Mouse (Mus musculus) erythroblast, embryonic 14.5 days (primary cell): ENCODE results near the gene Sarm1. TPM values are rescaled to one million over a fixed set of nuclear protein-coding genes. Genes with fewer than 3 reads are reported as not detected.

Source experiments
- H3K27me3 ChIP-seq: 2 replicates; pipeline ENCODE4 v1.6.1; 2012; ENCODE audit warnings: inconsistent platforms; ENCODE audit not compliant: control insufficient read depth
- H3K36me3 ChIP-seq: 2 replicates; pipeline ENCODE4 v1.6.1; 2012; ENCODE audit warnings: mild to moderate bottlenecking, inconsistent platforms; ENCODE audit not compliant: control insufficient read depth
- H3K4me1 ChIP-seq: 2 replicates; pipeline ENCODE4 v1.6.1; 2012; ENCODE audit warnings: inconsistent platforms; ENCODE audit not compliant: control insufficient read depth
- H3K4me3 ChIP-seq: replicated peaks from 2 replicates; pipeline ENCODE3; 2012; ENCODE audit warnings: moderate library complexity, mild to moderate bottlenecking, inconsistent platforms
- H3K9me3 ChIP-seq: 2 replicates; pipeline ENCODE4 v1.6.1; 2012; ENCODE audit warnings: low read length, inconsistent platforms, mixed read lengths; ENCODE audit not compliant: control insufficient read depth
- GATA1 ChIP-seq: IDR thresholded peaks from 2 replicates; pipeline ENCODE4 v1.6.1; 2012; ENCODE audit warnings: low read length, inconsistent platforms, mixed read lengths
- TAL1 ChIP-seq: IDR thresholded peaks from 3 replicates; pipeline ENCODE4 v1.6.1; 2012; ENCODE audit warnings: low read length, inconsistent platforms, mixed read lengths
- polyA plus RNA-seq: library from polyadenylated mRNA; stranded (reverse); fragments of >175 nt; gene quantifications from 2 replicates; pipeline ENCODE4 v1.2.3, GENCODE M21; 2012

Gene Sarm1
- polyA plus RNA-seq, 1 experiment = not detected

DNA sequence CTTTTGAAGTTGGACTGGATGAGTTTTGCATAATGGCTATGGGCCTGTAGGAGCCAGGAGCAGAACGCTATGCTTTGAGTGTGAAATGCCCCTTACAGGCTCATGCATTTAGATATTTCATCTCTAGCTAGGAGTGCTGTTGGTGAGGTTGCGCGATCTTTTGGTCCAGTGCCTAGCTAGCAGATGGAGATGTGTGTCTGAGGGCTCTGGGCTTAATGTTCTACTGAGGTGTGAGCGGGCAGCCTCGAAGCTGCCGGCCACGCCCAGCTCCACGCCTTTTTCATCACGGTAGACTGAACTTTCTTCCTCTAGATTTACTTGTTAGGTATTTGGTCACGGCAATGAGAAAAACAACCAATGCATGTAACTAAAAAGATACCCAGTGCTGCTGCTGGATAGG lies 66.4 kb downstream of the Sarm1 start:
- H3K4me3 ChIP-seq = no peak overlapping the region
- H3K27me3 ChIP-seq = 0 out of 2 replicates have a peak, but pooled peaks cover 2% of the 10 kb centered on the region
- H3K36me3 ChIP-seq = no peaks in the 10 kb centered on the region
- TF ChIP-seq TAL1 = no peak
- TF ChIP-seq GATA1 = no peak
- peaks cover 4% of the 10 kb centered on the region; the same call in 1 of the 2 replicates for H3K4me1 ChIP-seq
- H3K9me3 ChIP-seq = no peaks in the 10 kb centered on the region

DNA sequence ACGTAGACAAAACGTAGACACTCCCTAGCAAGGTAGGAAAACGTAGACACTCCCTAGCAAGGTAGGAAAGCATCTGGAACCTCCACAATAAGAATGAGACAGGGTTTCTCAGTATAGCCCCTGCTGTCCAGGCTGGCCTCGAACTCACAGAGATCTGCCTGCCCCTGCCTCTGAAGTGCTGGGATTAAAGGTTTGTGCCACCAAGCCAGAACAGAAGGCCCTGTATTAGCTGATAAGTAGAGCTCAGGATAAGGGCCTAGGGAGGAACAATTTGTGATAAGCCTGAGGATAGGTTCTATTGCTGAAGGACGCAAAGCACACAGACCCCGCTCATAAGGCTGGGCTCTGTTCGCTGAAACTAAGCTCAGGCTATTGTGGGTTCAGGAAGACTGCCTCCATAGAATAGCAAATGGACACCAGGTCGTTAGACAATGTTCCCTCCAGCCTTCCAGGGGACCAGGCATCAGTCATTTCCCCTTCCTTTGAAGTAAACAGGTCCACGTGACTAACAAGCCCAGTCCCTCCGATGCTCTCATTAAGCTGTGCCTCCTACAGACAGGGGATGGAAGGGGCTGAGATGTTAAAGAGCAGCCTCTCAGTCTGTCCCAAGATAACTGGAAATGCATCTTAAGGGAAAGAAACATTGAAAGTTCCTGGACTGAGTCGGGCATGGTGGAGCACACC lies 67.2 kb downstream of the Sarm1 start:
- H3K27me3 ChIP-seq = 0 out of 2 replicates have a peak, but pooled peaks cover 2% of the 10 kb centered on the region

DNA sequence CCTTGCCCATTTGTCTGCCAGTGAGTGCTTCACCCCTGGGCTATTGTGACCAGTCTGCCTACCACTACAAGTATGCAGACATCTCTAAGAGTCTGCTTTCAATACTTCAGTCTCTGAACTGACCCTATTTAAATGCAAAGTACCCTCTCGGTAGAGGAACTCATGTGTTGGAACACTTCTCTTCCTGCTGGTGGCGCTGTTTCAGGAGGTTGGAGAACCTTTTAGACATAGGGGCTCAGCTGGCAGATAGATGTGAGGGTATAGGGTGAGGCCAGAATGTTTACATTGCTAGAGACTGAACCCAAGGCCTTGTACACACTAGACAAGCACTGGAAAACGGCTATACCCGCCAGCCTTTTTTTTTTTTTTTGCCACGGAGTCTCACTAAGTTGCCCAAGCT lies 69.2 kb downstream of the Sarm1 start:
- Histone ChIP-seq H3K27me3 (no peaks in the 10 kb centered on the region), H3K9me3 (no peaks in the 10 kb centered on the region), H3K4me3 (no peak overlapping the region), H3K4me1 (no peaks in the 10 kb centered on the region), H3K36me3 (no peaks in the 10 kb centered on the region)
- TF ChIP-seq GATA1 (no peak), TAL1 (no peak)

More for the DNA sequence above, 67.2 kb downstream of the Sarm1 start:
- Histone ChIP-seq H3K4me1 (no peaks in the 10 kb centered on the region), H3K36me3 (no peaks in the 10 kb centered on the region), H3K4me3 (no peak overlapping the region), H3K9me3 (no peaks in the 10 kb centered on the region)
- TF ChIP-seq GATA1 (no peak), TAL1 (no peak)

DNA sequence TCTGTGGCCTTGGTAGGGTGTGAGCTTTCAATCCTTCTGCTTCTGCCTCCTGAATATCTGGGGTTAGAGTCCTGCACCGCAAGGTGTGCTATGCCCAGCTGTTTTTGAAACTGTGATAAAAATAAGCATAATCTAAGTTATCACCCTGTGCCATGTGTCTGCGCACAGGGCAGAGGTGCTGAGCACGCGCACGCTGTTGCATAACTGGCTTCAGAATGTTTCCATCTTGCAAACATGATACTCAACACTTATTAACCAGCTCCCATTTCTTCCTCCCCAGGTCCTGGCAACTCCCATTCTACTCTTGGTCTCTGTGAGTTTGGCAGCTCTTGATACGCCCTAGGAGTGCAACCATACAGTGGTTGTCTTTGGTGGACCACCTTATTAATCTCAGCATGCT lies 69.9 kb downstream of the Sarm1 start:
- Histone ChIP-seq H3K4me1 (no peaks in the 10 kb centered on the region), H3K4me3 (no peak overlapping the region), H3K36me3 (no peaks in the 10 kb centered on the region), H3K27me3 (no peaks in the 10 kb centered on the region; the same call in 1 of the 2 replicates), H3K9me3 (no peaks in the 10 kb centered on the region)
- TF ChIP-seq GATA1 (no peak), TAL1 (no peak)

DNA sequence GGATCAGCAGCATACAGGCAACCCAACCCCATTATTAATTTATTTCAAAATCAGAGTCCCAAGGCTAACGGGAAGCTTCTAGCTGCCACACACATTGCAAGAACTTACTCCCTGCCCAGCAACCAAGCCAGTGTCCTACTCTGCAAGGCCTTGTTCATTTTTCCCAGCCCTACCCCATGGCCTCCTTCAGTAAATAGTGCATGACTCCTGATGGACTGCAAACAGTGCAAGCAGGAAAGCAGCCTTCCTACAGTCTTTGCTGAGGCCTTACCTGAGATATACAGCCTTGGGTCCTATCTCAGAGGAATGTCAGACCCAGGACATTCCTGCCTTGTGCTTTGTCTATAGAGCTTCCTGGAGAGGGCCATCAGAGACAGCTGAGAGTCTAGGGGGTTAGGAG lies 72.0 kb downstream of the Sarm1 start:
- Histone ChIP-seq H3K9me3 (no peaks in the 10 kb centered on the region), H3K4me1 (peaks cover under 1% of the 10 kb centered on the region), H3K27me3 (peaks cover 12% of the 10 kb centered on the region), H3K36me3 (no peaks in the 10 kb centered on the region), H3K4me3 (no peak overlapping the region)
- no peak for TF ChIP-seq GATA1
- no peak for TF ChIP-seq TAL1

DNA sequence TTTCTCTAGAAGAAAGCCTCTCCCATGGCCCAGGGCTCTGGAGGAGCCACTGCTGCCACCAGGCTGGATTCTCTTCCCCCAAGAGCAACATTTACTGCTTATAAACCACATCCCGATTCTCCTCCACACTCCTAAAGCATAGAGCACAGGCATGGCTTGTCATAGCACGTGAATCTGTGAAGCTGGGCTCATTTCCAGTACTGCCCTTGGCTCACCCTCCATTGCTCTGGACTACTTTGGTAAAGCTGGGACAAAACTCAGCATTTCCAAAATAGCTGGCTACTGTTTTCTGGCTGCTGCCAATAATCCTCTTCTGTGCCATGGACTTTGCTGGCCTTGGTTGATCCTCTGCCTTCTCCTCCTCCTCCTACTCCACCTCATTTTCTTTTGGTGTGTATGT lies 73.2 kb downstream of the Sarm1 start:
- H3K4me3 ChIP-seq = no peak overlapping the region
- TF ChIP-seq TAL1 = no peak
- TF ChIP-seq GATA1 = no peak

More for the DNA sequence above, 73.2 kb downstream of the Sarm1 start:
- H3K36me3 ChIP-seq = no peaks in the 10 kb centered on the region
- H3K27me3 ChIP-seq = peaks cover 23% of the 10 kb centered on the region
- peaks cover 4% of the 10 kb centered on the region for H3K4me1 ChIP-seq
- H3K9me3 ChIP-seq = no peaks in the 10 kb centered on the region

Other genes starting within 250 kb of the Sarm1 start
- gene 2610507B11Rik, start 236.0 kb downstream of the Sarm1 start, polyA plus RNA-seq = 0.97 and 2.3 TPM in 2 replicates
- 0.07 TPM in 1 of 2 replicates, not detected in the other for gene BC030499, start 206.9 kb downstream of the Sarm1 start, polyA plus RNA-seq
- gene Spag5, start 196.2 kb downstream of the Sarm1 start, polyA plus RNA-seq = 19.3 and 21.5 TPM in 2 replicates
- 0.12 and 0.22 TPM in 2 replicates for gene Aldoc, start 174.8 kb downstream of the Sarm1 start, polyA plus RNA-seq
- gene Pigs, start 169.3 kb downstream of the Sarm1 start, polyA plus RNA-seq = 3.2 and 3.8 TPM in 2 replicates
- gene Unc119, start 154.3 kb downstream of the Sarm1 start, polyA plus RNA-seq = 1.7 and 1.9 TPM in 2 replicates
- gene Foxn1, start 111.2 kb downstream of the Sarm1 start, polyA plus RNA-seq = not detected in 2 replicates
- gene Slc13a2, start 75.5 kb downstream of the Sarm1 start, polyA plus RNA-seq = not detected in 2 replicates
- gene Slc46a1, start 32.1 kb downstream of the Sarm1 start, polyA plus RNA-seq = 0.08 TPM in 1 of 2 replicates, not detected in the other
- 0.28 and 0.44 TPM in 2 replicates for gene Vtn, start 1.3 kb upstream of the Sarm1 start, polyA plus RNA-seq
- gene Sebox, start 5.7 kb upstream of the Sarm1 start, polyA plus RNA-seq = not detected in 2 replicates
- gene Tmem199, start 14.4 kb upstream of the Sarm1 start, polyA plus RNA-seq = 0.55 TPM in 2 replicates
- 1.2 and 1.4 TPM in 2 replicates for gene Poldip2, start 14.4 kb upstream of the Sarm1 start, polyA plus RNA-seq
- 0.07 and 0.21 TPM in 2 replicates for gene Tnfaip1, start 38.6 kb upstream of the Sarm1 start, polyA plus RNA-seq
- gene Ift20, start 38.6 kb upstream of the Sarm1 start, polyA plus RNA-seq = 8.0 and 9.4 TPM in 2 replicates
- 0.50 and 0.64 TPM in 2 replicates for gene Tmem97, start 53.0 kb upstream of the Sarm1 start, polyA plus RNA-seq
- 0.15 and 0.17 TPM in 2 replicates for gene Nlk, start 199.6 kb upstream of the Sarm1 start, polyA plus RNA-seq